ENCODE assay signal across 8 mouse cellular contexts in genomic region chr13:23740256-23740840, GRCm38 (mm10). TPM values are rescaled to one million over a fixed set of nuclear protein-coding genes. Genes with fewer than 3 reads are reported as not detected.
A peak's percentile ranks its signal among the peaks of the same experiment; 100 is the strongest.
DNase-seq lines count a peak whose midpoint lies in the region; ATAC-seq and TF ChIP-seq lines count a peak whose summit lies in the region.

No protein-coding gene starts in this region.

- no peaks in the 10 kb centered on the region for H3K27me3 ChIP-seq in C2C12 (ENCODE audit: control insufficient read depth, insufficient read depth, insufficient read length)
- no peaks in the 10 kb centered on the region for H3K27me3 ChIP-seq in forebrain, embryonic 13.5 days
- H3K27me3 ChIP-seq in liver, embryonic 13.5 days = no peaks in the 10 kb centered on the region

- peak overlapping the region; percentile 29 for H3K4me3 ChIP-seq in C2C12 (ENCODE audit: insufficient read depth, poor library complexity, severe bottlenecking)
- H3K4me3 ChIP-seq in forebrain, embryonic 13.5 days = peak overlapping the region; percentile 57
- H3K4me3 ChIP-seq in liver, embryonic 13.5 days (replicated peaks) = peak overlapping the region; percentile 65

- peak overlapping the region; percentile 98 for H3K27ac ChIP-seq in forebrain, embryonic 13.5 days
- H3K27ac ChIP-seq in liver, embryonic 13.5 days = peak overlapping the region; percentile 100

- peak overlapping the region; percentile 92 for H3K9ac ChIP-seq in forebrain, embryonic 13.5 days
- H3K9ac ChIP-seq in liver, embryonic 13.5 days = peak overlapping the region; percentile 92

- H3K4me2 ChIP-seq in forebrain, embryonic 13.5 days = peak overlapping the region; percentile 98
- peak overlapping the region; percentile 82 for H3K4me2 ChIP-seq in liver, embryonic 13.5 days

- H3K36me3 ChIP-seq in C2C12 (ENCODE audit: control insufficient read depth, insufficient read depth) = no peaks in the 10 kb centered on the region
- no peaks in the 10 kb centered on the region for H3K36me3 ChIP-seq in forebrain, embryonic 13.5 days (ENCODE audit: poor library complexity, severe bottlenecking)
- H3K36me3 ChIP-seq in liver, embryonic 13.5 days = no peaks in the 10 kb centered on the region

- H3K79me2 ChIP-seq in C2C12 (ENCODE audit: control insufficient read depth, insufficient read depth) = no peaks in the 10 kb centered on the region

- intact Hi-C loops in left cerebral cortex, postnatal 36 days (cut with DNase I) = loop anchor here (5.0 kb wide), 1 partner anchor 158 kb away; the partner anchor contains the start of gene Hist1h4d

- H3ac ChIP-seq in C2C12 (ENCODE audit: control insufficient read depth, insufficient read length, low read depth) = peak overlapping the region; percentile 52

- DNase-seq in embryo, embryonic 11 days = peak; percentile 42
- no peak for DNase-seq in embryo, embryonic 10 days (ENCODE audit: low spot score)
- no peak for DNase-seq in liver, embryonic 13.5 days
- DNase-seq in c-Kit-positive CD71-positive TER-119-positive erythroid progenitor cells, embryonic 14.5 days (ENCODE audit: low spot score) = no peak
- DNase-seq in left cerebral cortex, postnatal 36 days (ENCODE audit: low spot score in 2 of 2) = no peak
- DNase-seq in adrenal gland, adult 8-10 months = no peak

- WGBS in forebrain, embryonic 13.5 days = 40% methylated on average over 13 of the region's 13 CpGs
- WGBS in liver, embryonic 13.5 days (ENCODE audit: insufficient replicate concordance) = 16% methylated on average over 13 of the region's 13 CpGs

- H3K4me1 ChIP-seq in forebrain, embryonic 13.5 days = peaks cover 25% of the 10 kb centered on the region
- H3K4me1 ChIP-seq in liver, embryonic 13.5 days (replicated peaks) = peaks cover 43% of the 10 kb centered on the region

- TF ChIP-seq CTCF in C2C12 (IDR thresholded peaks at IDR 0.05; ENCODE audit: control insufficient read depth, insufficient read depth, insufficient read length) = no peak

- H3K9me3 ChIP-seq in forebrain, embryonic 13.5 days (replicated peaks) = no peaks in the 10 kb centered on the region
- no peaks in the 10 kb centered on the region for H3K9me3 ChIP-seq in liver, embryonic 13.5 days (replicated peaks)

- peaks cover 1% of the 10 kb centered on the region for H3K79me3 ChIP-seq in C2C12 (ENCODE audit: low read depth)

- no peak for ATAC-seq in forebrain, embryonic 13.5 days
- ATAC-seq in liver, embryonic 13.5 days (ENCODE audit: low read depth) = no peak

TF ChIP-seq in C2C12, 6 proteins besides CTCF, POLR2A, EP300 and RAD21:
- TF ChIP-seq MYOD1 (IDR thresholded peaks at IDR 0.05; ENCODE audit: control insufficient read depth, insufficient read length, low read depth) (no peak), USF1 (IDR thresholded peaks at IDR 0.05; ENCODE audit: low read depth) (no peak), MYOG (IDR thresholded peaks at IDR 0.05; ENCODE audit: control insufficient read depth, extremely low read depth, insufficient read length) (no peak), FOSL1 (IDR thresholded peaks at IDR 0.05; ENCODE audit: insufficient read depth, low read length, poor library complexity, severe bottlenecking) (no peak), CEBPB (IDR thresholded peaks at IDR 0.05; ENCODE audit: low read depth) (no peak), MAX (IDR thresholded peaks at IDR 0.05) (no peak)

RNA-seq across cellular contexts. Expression of gene Hist1h1c, which starts 1.7 kb away (rescaled TPM):
- 45.9 TPM for polyA plus RNA-seq in C2C12 (2012; fragmentation: generic; extraction: Trizol)
- 17.8 and 20.5 TPM in 2 replicates for polyA plus RNA-seq in forebrain, embryonic 13.5 days (2015; fragmentation: Nextera tagmentation; extraction: Ambion mirVana)
- polyA plus RNA-seq in liver, embryonic 13.5 days (2015; fragmentation: Nextera tagmentation; extraction: Ambion mirVana) = 60.3 and 72.2 TPM in 2 replicates
- total RNA-seq in left cerebral cortex, postnatal 36 days (2021) = 10 to 100 TPM; 68.2 to 74.7 TPM
- 100 to 1,000 TPM; 212 to 290 (median 255) TPM for total RNA-seq in adrenal gland, adult 8-10 months (2022)

RNA-seq across cellular contexts. Expression of gene Hist1h3c, which starts 5.1 kb away (rescaled TPM):
- 6.1 TPM for polyA plus RNA-seq in C2C12 (2012; fragmentation: generic; extraction: Trizol)
- polyA plus RNA-seq in forebrain, embryonic 13.5 days (2015; fragmentation: Nextera tagmentation; extraction: Ambion mirVana) = 8.8 and 10.8 TPM in 2 replicates
- polyA plus RNA-seq in liver, embryonic 13.5 days (2015; fragmentation: Nextera tagmentation; extraction: Ambion mirVana) = 5.2 and 5.9 TPM in 2 replicates
- 1 to 10 TPM; 1.9 to 2.6 TPM for total RNA-seq in left cerebral cortex, postnatal 36 days (2021)
- total RNA-seq in adrenal gland, adult 8-10 months (2022) = 10 to 100 TPM in 1 of 4 experiments, 1 to 10 TPM in 3; 4.3 to 10.9 (median 7.4) TPM

RNA-seq across cellular contexts. Expression of gene Hist1h2bb, which starts 6.2 kb away (rescaled TPM):
- 2.8 TPM for polyA plus RNA-seq in C2C12 (2012; fragmentation: generic; extraction: Trizol)
- 3.0 and 5.5 TPM in 2 replicates for polyA plus RNA-seq in forebrain, embryonic 13.5 days (2015; fragmentation: Nextera tagmentation; extraction: Ambion mirVana)
- 3.9 and 5.6 TPM in 2 replicates for polyA plus RNA-seq in liver, embryonic 13.5 days (2015; fragmentation: Nextera tagmentation; extraction: Ambion mirVana)
- total RNA-seq in left cerebral cortex, postnatal 36 days (2021) = 10 to 100 TPM; 17.9 to 19.8 TPM
- total RNA-seq in adrenal gland, adult 8-10 months (2022) = 10 to 100 TPM; 14.8 to 24.3 (median 20.0) TPM

RNA-seq across cellular contexts. Expression of gene Hist1h2ab, which starts 10.6 kb away (rescaled TPM):
- 9.3 TPM for polyA plus RNA-seq in C2C12 (2012; fragmentation: generic; extraction: Trizol)
- 58.6 and 70.5 TPM in 2 replicates for polyA plus RNA-seq in forebrain, embryonic 13.5 days (2015; fragmentation: Nextera tagmentation; extraction: Ambion mirVana)
- 54.0 and 76.2 TPM in 2 replicates for polyA plus RNA-seq in liver, embryonic 13.5 days (2015; fragmentation: Nextera tagmentation; extraction: Ambion mirVana)
- total RNA-seq in left cerebral cortex, postnatal 36 days (2021) = 10 to 100 TPM; 28.3 to 44.5 TPM
- 10 to 100 TPM; 24.0 to 37.5 (median 29.3) TPM for total RNA-seq in adrenal gland, adult 8-10 months (2022)

RNA-seq across cellular contexts. Expression of gene Hist1h3b, which starts 11.7 kb away (rescaled TPM):
- polyA plus RNA-seq in C2C12 (2012; fragmentation: generic; extraction: Trizol) = 2.0 TPM
- 17.0 and 19.6 TPM in 2 replicates for polyA plus RNA-seq in forebrain, embryonic 13.5 days (2015; fragmentation: Nextera tagmentation; extraction: Ambion mirVana)
- polyA plus RNA-seq in liver, embryonic 13.5 days (2015; fragmentation: Nextera tagmentation; extraction: Ambion mirVana) = 10.4 and 29.5 TPM in 2 replicates
- 10 to 100 TPM in 1 of 2 experiments, 1 to 10 TPM in 1; 9.7 to 14.5 TPM for total RNA-seq in left cerebral cortex, postnatal 36 days (2021)
- 10 to 100 TPM; 18.1 to 29.8 (median 26.6) TPM for total RNA-seq in adrenal gland, adult 8-10 months (2022)
